Mouse (Mus musculus): ENCODE results near the gene Npdc1. TPM values are rescaled to one million over a fixed set of nuclear protein-coding genes. Genes with fewer than 3 reads are reported as not detected.

The Npdc1 gene
- polyA plus RNA-seq, 1 experiment from 2014 or later: 49.6 TPM

DNA sequence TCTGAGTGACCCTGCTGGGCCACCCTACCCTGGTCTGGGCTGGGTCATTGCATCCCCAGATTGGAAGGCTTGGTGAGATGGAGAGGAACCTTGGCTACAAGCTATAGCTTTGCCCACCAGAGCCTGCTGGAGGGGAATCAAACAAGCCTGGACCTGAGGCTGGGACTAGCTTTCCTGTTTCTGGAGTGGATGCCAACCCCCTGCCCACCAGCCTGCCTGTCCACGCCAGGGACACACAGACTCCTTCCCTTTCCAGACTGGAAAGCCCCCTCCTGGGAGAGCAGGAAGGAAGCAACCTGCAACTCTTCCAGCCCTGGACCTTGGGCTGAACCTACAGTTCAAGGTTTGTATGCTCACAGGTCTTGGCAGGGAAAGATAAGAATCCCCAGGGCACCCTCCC lies 24.5 kb downstream of the Npdc1 start:
- H3K27me3 ChIP-seq (replicated peaks): peaks cover 24% of the 10 kb centered on the region; the same call in 1 of the 2 replicates
- H3K4me1 ChIP-seq: peaks cover 2% of the 10 kb centered on the region; the same call in 1 of the 2 replicates
- H3K9ac ChIP-seq: no peak overlapping the region
- WGBS: 71% methylated on average over 1 of the region's 1 CpGs
- no peak overlapping the region for H3K27ac ChIP-seq
- H3K4me2 ChIP-seq: no peak overlapping the region
- no peak for ATAC-seq (ENCODE audit: insufficient read depth, low FRiP score, low read depth)
- H3K36me3 ChIP-seq: no peaks in the 10 kb centered on the region
- no peak overlapping the region for H3K4me3 ChIP-seq (replicated peaks)
- H3K9me3 ChIP-seq: no peaks in the 10 kb centered on the region

DNA sequence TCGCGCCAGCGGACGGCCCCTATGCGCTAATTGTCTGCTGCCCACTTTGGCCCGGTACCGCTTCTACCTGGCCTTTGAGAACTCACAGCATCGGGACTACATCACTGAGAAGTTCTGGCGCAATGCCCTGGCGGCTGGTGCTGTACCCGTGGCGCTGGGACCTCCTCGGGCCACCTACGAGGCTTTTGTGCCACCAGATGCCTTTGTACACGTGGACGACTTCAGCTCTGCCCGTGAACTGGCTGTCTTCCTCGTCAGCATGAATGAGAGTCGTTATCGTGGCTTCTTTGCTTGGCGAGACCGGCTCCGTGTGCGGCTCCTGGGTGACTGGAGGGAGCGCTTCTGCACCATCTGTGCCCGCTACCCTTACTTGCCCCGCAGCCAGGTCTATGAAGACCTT lies 26.3 kb downstream of the Npdc1 start:
- Histone ChIP-seq H3K4me1 (peaks cover 5% of the 10 kb centered on the region; the same call in 1 of the 2 replicates), H3K36me3 (no peaks in the 10 kb centered on the region), H3K4me2 (no peak overlapping the region), H3K4me3 (replicated peaks) (no peak overlapping the region), H3K9me3 (no peaks in the 10 kb centered on the region), H3K27me3 (replicated peaks) (peaks cover 24% of the 10 kb centered on the region; the same call in 1 of the 2 replicates), H3K27ac (no peak overlapping the region), H3K9ac (no peak overlapping the region)
- 50% methylated on average over 27 of the region's 27 CpGs for WGBS
- no peak for ATAC-seq (ENCODE audit: insufficient read depth, low FRiP score, low read depth)

DNA sequence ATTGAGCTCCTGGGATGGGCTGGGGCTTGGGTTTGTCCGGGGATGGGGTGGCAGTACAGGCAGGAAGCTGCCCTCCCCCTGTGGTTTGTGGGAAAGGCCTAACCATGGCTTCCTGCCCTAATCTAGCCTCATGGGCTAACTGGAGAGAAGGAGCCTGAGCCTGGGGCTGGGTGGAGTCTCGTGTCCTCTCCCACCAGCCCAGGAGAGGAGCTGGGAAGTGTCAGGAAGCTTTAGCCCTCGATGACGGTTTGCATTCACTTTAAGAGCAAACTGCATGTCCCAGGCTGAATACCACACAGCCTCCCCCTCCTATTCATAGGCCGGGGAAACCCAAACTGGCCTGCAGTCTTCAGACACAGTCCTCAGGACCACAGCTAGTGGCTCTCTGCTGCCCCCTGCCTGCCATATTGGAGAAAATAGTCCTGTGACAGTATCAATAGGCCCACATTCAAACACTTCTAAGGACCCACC lies 27.6 kb downstream of the Npdc1 start:
- Histone ChIP-seq H3K27me3 (replicated peaks) (peaks cover 24% of the 10 kb centered on the region; the same call in 1 of the 2 replicates), H3K36me3 (no peaks in the 10 kb centered on the region), H3K4me3 (replicated peaks) (no peak overlapping the region), H3K4me2 (no peak overlapping the region), H3K4me1 (peaks cover 5% of the 10 kb centered on the region; the same call in 1 of the 2 replicates), H3K27ac (no peak overlapping the region), H3K9me3 (no peaks in the 10 kb centered on the region), H3K9ac (no peak overlapping the region)
- no peak for ATAC-seq (ENCODE audit: insufficient read depth, low FRiP score, low read depth)
- WGBS: 22% methylated on average over 5 of the region's 5 CpGs

DNA sequence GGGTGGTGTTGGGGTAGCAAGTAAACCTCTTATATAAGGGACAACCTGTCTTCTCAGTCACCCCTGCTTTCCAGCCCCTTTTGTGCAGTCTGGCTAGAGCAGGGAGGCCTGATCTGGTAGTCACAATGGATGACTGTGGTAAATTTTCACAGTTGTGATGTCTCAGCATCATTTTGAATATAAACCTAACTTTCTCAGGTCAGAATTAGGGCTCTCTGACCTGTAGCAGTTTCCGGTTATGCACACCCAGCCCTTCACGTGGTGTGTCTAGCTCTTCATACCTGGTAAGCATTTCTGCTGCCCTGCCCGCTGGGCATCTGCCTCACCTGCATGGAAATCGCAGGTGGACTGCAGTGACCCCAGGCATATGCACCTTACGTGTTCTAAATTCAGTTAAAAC lies 28.1 kb downstream of the Npdc1 start:
- 84% methylated on average over 5 of the region's 5 CpGs for WGBS
- Histone ChIP-seq H3K9me3 (no peaks in the 10 kb centered on the region), H3K4me1 (peaks cover 5% of the 10 kb centered on the region; the same call in 1 of the 2 replicates), H3K9ac (no peak overlapping the region), H3K36me3 (no peaks in the 10 kb centered on the region), H3K4me2 (no peak overlapping the region), H3K27ac (no peak overlapping the region), H3K27me3 (replicated peaks) (peaks cover 24% of the 10 kb centered on the region; the same call in 1 of the 2 replicates), H3K4me3 (replicated peaks) (no peak overlapping the region)
- no peak for ATAC-seq (ENCODE audit: insufficient read depth, low FRiP score, low read depth)

DNA sequence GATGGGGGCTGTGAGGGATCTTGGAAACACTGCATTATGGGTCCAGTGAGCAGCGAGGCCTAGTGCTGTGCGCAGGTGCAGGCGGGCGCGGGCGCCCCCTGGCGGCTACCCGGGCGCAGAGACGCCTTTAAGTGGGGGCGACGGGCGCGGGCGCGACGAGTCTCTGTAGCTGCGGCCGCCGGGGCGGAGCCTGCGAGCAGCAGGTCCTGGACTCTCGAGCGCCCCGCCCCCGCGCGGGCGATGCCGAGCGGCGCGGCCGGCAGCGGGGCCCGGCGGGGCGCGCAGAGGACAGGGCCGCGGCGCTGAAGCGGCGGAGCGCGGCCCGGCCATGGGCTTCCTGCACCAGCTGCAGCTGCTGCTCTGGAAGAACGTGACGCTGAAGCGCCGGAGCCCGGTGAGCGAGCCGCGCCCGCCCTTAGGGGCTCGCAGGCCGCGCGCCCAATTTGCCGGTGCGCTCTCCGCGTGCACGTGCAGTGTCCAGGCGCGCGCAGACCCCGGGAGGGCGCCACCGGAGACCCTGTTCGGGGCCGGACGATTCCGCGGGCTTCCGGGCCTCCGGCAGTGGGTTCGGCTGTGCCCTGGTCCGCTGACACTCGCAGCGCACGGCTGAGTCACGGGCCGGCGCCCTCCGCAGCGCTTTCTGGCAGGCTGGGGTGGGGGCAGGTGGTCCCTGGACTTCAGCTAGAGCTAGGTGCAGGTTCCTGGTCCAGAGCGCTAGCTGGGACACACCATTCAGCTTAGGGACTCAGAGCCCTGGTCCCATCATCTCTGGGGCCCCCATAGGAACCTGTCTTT lies 29.5 kb downstream of the Npdc1 start, which contains the start of gene Abca2:
Gene Abca2 (plus strand): TSS at position 262 of the 795 bp plus-strand sequence.
- Histone ChIP-seq H3K4me1 (peaks cover 5% of the 10 kb centered on the region; the same call in 1 of the 2 replicates), H3K4me2 (peak within 1 kb of the TSS; percentile 87), H3K9ac (peak within 1 kb of the TSS; percentile 48), H3K27ac (no peak within 1 kb of the TSS), H3K4me3 (replicated peaks) (peak within 1 kb of the TSS; percentile 63), H3K27me3 (replicated peaks) (peaks cover 24% of the 10 kb centered on the region; the same call in 1 of the 2 replicates), H3K9me3 (no peaks in the 10 kb centered on the region), H3K36me3 (no peaks in the 10 kb centered on the region)
- ATAC-seq (ENCODE audit: insufficient read depth, low FRiP score, low read depth): peak; percentile 91
- WGBS: under 1% methylated on average over 84 of the region's 89 CpGs

DNA sequence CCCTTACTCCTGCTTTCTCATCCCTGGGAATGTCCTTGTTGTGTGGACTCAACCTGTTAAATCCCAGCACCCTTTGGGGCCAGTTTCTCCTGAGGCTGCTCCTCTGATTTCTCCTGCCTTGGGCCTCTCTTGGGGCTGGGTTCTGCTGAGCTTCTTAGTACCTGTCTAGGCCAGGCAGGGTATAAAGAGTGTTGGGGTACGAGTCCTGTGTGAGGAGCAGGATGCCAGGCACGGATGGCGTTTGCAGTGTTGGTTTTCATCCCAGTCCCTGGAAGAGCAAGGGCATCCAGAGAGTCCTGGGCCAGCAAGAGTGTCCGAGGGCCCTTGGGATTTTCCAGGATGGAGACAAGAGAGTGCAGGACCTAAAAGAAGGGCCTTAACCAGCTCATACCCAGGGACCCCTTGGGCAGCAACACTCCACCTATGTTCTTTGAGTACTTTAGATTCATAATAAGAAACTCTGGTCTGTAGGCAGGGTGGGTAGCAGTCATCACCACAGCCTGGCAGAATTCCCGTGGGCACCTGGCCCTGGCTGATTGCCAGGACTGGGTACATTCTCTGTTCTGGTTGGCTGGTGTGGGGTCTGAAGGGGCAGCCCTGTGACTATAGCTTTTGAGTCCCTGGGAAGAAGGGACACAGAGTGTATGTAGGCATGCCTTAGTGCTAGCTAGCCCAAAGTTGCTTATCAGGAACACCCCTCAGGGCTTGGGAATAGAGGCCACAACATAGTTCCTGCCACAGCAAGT lies 30.5 kb downstream of the Npdc1 start:
- H3K4me1 ChIP-seq: peaks cover 5% of the 10 kb centered on the region; the same call in 1 of the 2 replicates
- no peak overlapping the region for H3K9ac ChIP-seq
- no peak overlapping the region for H3K4me3 ChIP-seq (replicated peaks)
- WGBS: 72% methylated on average over 5 of the region's 5 CpGs
- no peaks in the 10 kb centered on the region for H3K9me3 ChIP-seq
- no peak overlapping the region for H3K4me2 ChIP-seq
- peaks cover 22% of the 10 kb centered on the region; the same call in 1 of the 2 replicates for H3K27me3 ChIP-seq (replicated peaks)
- no peaks in the 10 kb centered on the region for H3K36me3 ChIP-seq
- ATAC-seq (ENCODE audit: insufficient read depth, low FRiP score, low read depth): no peak
- no peak overlapping the region for H3K27ac ChIP-seq

DNA sequence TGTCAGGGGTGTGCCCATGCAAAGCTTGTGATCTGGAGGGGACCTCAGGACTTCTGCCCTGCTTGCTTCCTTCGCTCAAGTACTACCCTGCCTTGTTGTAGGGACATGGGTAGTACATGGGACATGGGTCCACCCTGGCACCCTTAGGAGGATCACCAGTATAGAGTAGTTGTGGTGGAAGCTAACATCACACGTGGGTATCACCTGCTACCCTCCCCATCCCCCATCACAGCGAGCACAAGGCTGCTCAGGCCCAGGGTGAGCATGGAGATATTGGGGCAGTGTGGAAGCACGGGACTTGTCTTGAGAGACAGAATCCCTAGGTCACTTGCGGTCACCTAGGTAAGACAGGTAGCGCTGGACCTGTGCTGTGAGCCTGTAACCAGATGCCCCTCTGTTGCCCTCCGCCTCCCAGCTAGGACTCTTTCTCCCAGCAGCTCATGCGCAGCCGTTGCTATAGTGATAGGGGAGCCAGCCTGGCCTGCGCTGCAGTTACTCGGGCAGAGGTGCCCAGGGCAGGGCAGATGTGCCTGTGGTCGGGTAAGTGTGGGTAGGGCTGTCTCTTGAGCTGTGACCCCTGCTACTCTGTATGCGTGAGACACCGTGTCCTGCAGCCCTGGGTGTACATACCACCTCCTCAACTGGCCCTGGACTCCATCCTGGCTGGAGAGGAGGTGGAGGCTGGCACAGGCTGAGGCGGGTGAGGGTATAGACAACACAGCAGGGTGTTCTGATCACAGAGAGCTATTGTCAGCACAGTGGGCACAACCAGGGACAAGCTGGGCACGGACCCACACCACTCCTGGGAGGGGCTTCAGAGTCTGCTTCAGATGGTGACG lies 31.5 kb downstream of the Npdc1 start:
- Histone ChIP-seq H3K27ac (no peak overlapping the region), H3K36me3 (no peaks in the 10 kb centered on the region), H3K4me1 (peaks cover 5% of the 10 kb centered on the region; the same call in 1 of the 2 replicates), H3K4me3 (replicated peaks) (no peak overlapping the region), H3K4me2 (no peak overlapping the region), H3K9ac (no peak overlapping the region), H3K9me3 (no peaks in the 10 kb centered on the region), H3K27me3 (replicated peaks) (peaks cover 12% of the 10 kb centered on the region; the same call in 1 of the 2 replicates)
- no peak for ATAC-seq (ENCODE audit: insufficient read depth, low FRiP score, low read depth)
- WGBS: 75% methylated on average over 17 of the region's 17 CpGs

DNA sequence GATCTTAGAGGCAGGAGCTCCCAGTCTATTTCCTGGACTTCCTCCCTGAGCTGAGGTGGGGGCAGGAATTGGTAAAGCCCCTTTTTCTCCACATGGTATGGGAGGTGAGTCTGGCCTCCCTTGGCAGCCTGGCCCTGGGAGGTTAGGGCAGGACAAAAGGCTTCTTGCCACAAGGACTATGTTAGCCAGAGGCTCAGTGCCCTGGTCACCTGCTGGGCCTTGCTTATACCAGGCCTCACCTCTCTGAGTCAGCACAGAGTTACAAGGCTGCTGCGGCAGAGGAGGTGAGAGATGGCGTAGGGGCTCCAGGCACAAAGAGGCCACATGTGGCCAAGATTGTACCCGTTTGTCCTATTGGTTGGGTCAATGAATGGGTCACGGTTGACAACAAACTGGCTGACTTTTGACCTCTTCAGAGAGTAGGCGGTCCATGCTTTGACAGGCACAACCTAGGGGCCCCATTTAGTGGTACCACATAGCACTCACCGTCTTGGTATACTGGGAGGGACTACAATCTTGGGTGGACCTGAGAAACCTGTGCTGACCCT lies 32.2 kb downstream of the Npdc1 start:
- Histone ChIP-seq H3K27me3 (replicated peaks) (peaks cover 4% of the 10 kb centered on the region; the same call in 1 of the 2 replicates), H3K27ac (no peak overlapping the region), H3K9me3 (no peaks in the 10 kb centered on the region), H3K36me3 (no peaks in the 10 kb centered on the region), H3K4me3 (replicated peaks) (no peak overlapping the region), H3K9ac (no peak overlapping the region), H3K4me1 (peaks cover 5% of the 10 kb centered on the region; the same call in 1 of the 2 replicates), H3K4me2 (no peak overlapping the region)
- WGBS: 73% methylated on average over 6 of the region's 6 CpGs
- no peak for ATAC-seq (ENCODE audit: insufficient read depth, low FRiP score, low read depth)

DNA sequence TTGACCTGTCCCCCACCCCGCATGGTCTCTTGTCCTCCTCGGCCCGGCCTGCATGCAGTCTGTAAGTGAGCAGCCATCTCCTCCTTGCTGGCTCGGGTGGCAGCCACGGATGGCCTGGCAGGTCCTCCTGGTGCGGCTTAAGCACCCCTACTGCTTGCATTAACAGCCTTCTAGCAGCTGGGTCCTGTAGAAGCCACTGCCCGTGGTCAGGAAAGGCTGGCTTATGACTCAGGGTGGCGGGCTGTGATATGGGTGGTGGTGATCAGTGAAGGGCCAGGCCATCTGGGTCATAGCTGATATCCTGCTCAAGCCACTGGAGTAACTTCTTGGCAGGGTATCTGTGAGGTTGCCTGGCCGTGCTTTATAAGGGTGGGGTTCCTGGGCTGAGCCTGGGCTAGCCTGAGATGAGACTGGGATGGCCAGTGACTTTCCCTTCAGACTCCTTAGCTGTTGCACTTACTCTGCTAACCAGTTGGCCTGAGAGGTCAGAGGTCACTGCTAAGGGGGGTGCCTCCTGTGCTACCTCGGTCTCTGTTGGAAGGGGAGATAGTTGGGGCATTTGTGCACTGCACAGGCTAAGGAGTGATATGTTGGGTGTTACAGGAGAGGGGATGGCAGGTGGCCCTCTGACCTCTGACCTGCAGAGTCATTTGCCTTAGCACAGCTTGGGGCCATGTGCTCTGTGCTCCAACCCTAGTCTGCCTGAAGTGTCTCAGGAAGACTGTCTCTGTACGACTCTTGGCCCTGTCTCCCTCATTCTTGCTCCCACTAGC lies 33.4 kb downstream of the Npdc1 start:
- Histone ChIP-seq H3K27ac (no peak overlapping the region), H3K27me3 (replicated peaks) (no peaks in the 10 kb centered on the region), H3K9me3 (no peaks in the 10 kb centered on the region), H3K4me2 (no peak overlapping the region), H3K9ac (no peak overlapping the region), H3K4me3 (replicated peaks) (no peak overlapping the region), H3K36me3 (no peaks in the 10 kb centered on the region), H3K4me1 (peaks cover 5% of the 10 kb centered on the region; the same call in 1 of the 2 replicates)
- ATAC-seq (ENCODE audit: insufficient read depth, low FRiP score, low read depth): no peak
- WGBS: 78% methylated on average over 11 of the region's 11 CpGs

DNA sequence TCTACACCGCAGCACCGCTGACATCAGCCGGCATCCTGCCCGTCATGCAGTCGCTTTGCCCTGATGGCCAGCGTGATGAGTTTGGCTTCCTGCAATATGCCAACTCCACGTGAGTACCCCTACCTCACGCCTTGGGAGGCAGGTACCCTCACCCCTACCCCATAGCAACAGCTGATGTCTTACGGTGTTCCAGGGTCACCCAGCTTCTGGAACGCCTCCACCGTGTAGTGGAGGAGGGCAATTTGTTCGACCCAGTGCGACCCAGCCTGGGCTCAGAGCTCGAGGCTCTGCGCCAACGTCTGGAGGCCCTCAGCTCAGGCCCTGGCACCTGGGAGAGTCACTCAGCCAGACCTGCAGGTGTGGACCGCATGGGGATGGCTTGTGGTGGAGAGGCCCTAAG lies 34.0 kb downstream of the Npdc1 start:
- WGBS: 91% methylated on average over 17 of the region's 17 CpGs
- H3K27me3 ChIP-seq (replicated peaks): no peaks in the 10 kb centered on the region
- no peak overlapping the region for H3K4me3 ChIP-seq (replicated peaks)
- no peak for ATAC-seq (ENCODE audit: insufficient read depth, low FRiP score, low read depth)
- H3K4me2 ChIP-seq: no peak overlapping the region
- H3K27ac ChIP-seq: no peak overlapping the region
- peaks cover 5% of the 10 kb centered on the region; the same call in 1 of the 2 replicates for H3K4me1 ChIP-seq
- no peaks in the 10 kb centered on the region for H3K9me3 ChIP-seq
- H3K9ac ChIP-seq: no peak overlapping the region
- H3K36me3 ChIP-seq: 0 out of 2 replicates have a peak, but pooled peaks cover 2% of the 10 kb centered on the region

All from stomach, embryonic 15.5 days (tissue).